Mouse (Mus musculus): ENCODE data around the gene Babam2. TPM values are rescaled to one million over a fixed set of nuclear protein-coding genes. Genes with fewer than 3 reads are reported as not detected.
"Not testable (repeated sequence)": the region's sequence is repeated elsewhere in the genome, so short reads cannot be mapped to it uniquely, and the experiment has no call there.

The Babam2 gene
- polyA plus RNA-seq, 1 experiment, result 77.2 TPM

- no peaks in the 10 kb centered on the region for H3K79me2 ChIP-seq (ENCODE audit: control insufficient read depth, insufficient read depth)
Observed at GRCm38 (mm10) chr5:31792863-31793262, 95.4 kb downstream of the Babam2 start.

GRCm38 (mm10) chr5:31795414-31795813, 97.9 kb downstream of the Babam2 start:
- TF ChIP-seq TCF3 (IDR thresholded peaks at IDR 0.05; ENCODE audit: insufficient read length, low read depth) (no peak), TCF12 (IDR thresholded peaks at IDR 0.05; ENCODE audit: insufficient read depth, poor library complexity, severe bottlenecking) (no peak)
- no peaks in the 10 kb centered on the region for H3K79me2 ChIP-seq (ENCODE audit: control insufficient read depth, insufficient read depth)

More at GRCm38 (mm10) chr5:31792863-31793262, 95.4 kb downstream of the Babam2 start:
- no peaks in the 10 kb centered on the region for H3K36me3 ChIP-seq (ENCODE audit: control insufficient read depth, insufficient read depth)
- H3K4me2 ChIP-seq (ENCODE audit: low read depth), result no peak overlapping the region
- no peak overlapping the region for H3K4me3 ChIP-seq
- H3K27me3 ChIP-seq (ENCODE audit: control insufficient read depth, insufficient read depth, insufficient read length), result no peaks in the 10 kb centered on the region
- TF ChIP-seq REST (IDR thresholded peaks at IDR 0.05; ENCODE audit: insufficient read depth, insufficient read length), result no peak
- no peak for TF ChIP-seq TCF3 (IDR thresholded peaks at IDR 0.05; ENCODE audit: insufficient read length, low read depth)
- no peak for TF ChIP-seq TCF12 (IDR thresholded peaks at IDR 0.05; ENCODE audit: insufficient read depth, poor library complexity, severe bottlenecking)
- no peak for TF ChIP-seq POLR2A (IDR thresholded peaks at IDR 0.05; ENCODE audit: insufficient read length, low read depth)
- TF ChIP-seq POLR2AphosphoS2 (IDR thresholded peaks at IDR 0.05; ENCODE audit: insufficient read length, low read depth), result no peak
- TF ChIP-seq USF1 (IDR thresholded peaks at IDR 0.05; ENCODE audit: low read depth), result no peak
- no peak for TF ChIP-seq E2F4 (IDR thresholded peaks at IDR 0.05; ENCODE audit: insufficient read depth)
- TF ChIP-seq SRF (IDR thresholded peaks at IDR 0.05; ENCODE audit: control insufficient read depth, insufficient read length, low read depth), result no peak
- no peak for TF ChIP-seq MAX (IDR thresholded peaks at IDR 0.05; ENCODE audit: low read depth)
- no peak for TF ChIP-seq MYOD1 (IDR thresholded peaks at IDR 0.05; ENCODE audit: control insufficient read depth in 1 of 3, insufficient read length in 2 of 3, low read depth in 2 of 3)
- TF ChIP-seq CEBPB (IDR thresholded peaks at IDR 0.05; ENCODE audit: insufficient read depth, poor library complexity, severe bottlenecking), result no peak
- H3ac ChIP-seq (ENCODE audit: control insufficient read depth, insufficient read length), result no peak overlapping the region

GRCm38 (mm10) chr5:31796979-31797378, 99.5 kb downstream of the Babam2 start:
- TF ChIP-seq E2F4 (IDR thresholded peaks at IDR 0.05; ENCODE audit: insufficient read depth) (no peak), TCF12 (IDR thresholded peaks at IDR 0.05; ENCODE audit: insufficient read depth, poor library complexity, severe bottlenecking) (no peak), MYOD1 (IDR thresholded peaks at IDR 0.05; ENCODE audit: control insufficient read depth in 1 of 3, insufficient read length in 2 of 3, low read depth in 2 of 3) (no peak), TCF3 (IDR thresholded peaks at IDR 0.05; ENCODE audit: insufficient read length, low read depth) (no peak), POLR2A (IDR thresholded peaks at IDR 0.05; ENCODE audit: insufficient read length, low read depth) (no peak), REST (IDR thresholded peaks at IDR 0.05; ENCODE audit: insufficient read depth, insufficient read length) (no peak), MYOG (IDR thresholded peaks at IDR 0.05; ENCODE audit: control insufficient read depth in 1 of 3, insufficient read depth in 1 of 3, insufficient read length in 2 of 3, low read depth in 2 of 3) (no peak), MAX (IDR thresholded peaks at IDR 0.05; ENCODE audit: low read depth) (no peak)
- Histone ChIP-seq H3K4me2 (ENCODE audit: low read depth) (no peak overlapping the region), H3K36me3 (ENCODE audit: control insufficient read depth, insufficient read depth) (no peaks in the 10 kb centered on the region), H3K79me2 (ENCODE audit: control insufficient read depth, insufficient read depth) (no peaks in the 10 kb centered on the region), H3K27me3 (ENCODE audit: control insufficient read depth, insufficient read depth, insufficient read length) (no peaks in the 10 kb centered on the region), H3K4me3 (no peak overlapping the region), H3ac (ENCODE audit: control insufficient read depth, insufficient read length) (no peak overlapping the region)

More at GRCm38 (mm10) chr5:31795414-31795813, 97.9 kb downstream of the Babam2 start:
- Histone ChIP-seq H3K27me3 (ENCODE audit: control insufficient read depth, insufficient read depth, insufficient read length) (no peaks in the 10 kb centered on the region), H3K36me3 (ENCODE audit: control insufficient read depth, insufficient read depth) (no peaks in the 10 kb centered on the region), H3K4me2 (ENCODE audit: low read depth) (no peak overlapping the region), H3K4me3 (no peak overlapping the region), H3ac (ENCODE audit: control insufficient read depth, insufficient read length) (no peak overlapping the region)

- H3K36me3 ChIP-seq (ENCODE audit: control insufficient read depth, insufficient read depth), result not testable (repeated sequence)
Observed at GRCm38 (mm10) chr5:31804211-31804610, 106.7 kb downstream of the Babam2 start.

GRCm38 (mm10) chr5:31804751-31805150, 107.3 kb downstream of the Babam2 start:
- no peak overlapping the region for H3K4me3 ChIP-seq
- H3K36me3 ChIP-seq (ENCODE audit: control insufficient read depth, insufficient read depth), result no peaks in the 10 kb centered on the region
- no peak overlapping the region for H3ac ChIP-seq (ENCODE audit: control insufficient read depth, insufficient read length)
- no peaks in the 10 kb centered on the region for H3K27me3 ChIP-seq (ENCODE audit: control insufficient read depth, insufficient read depth, insufficient read length)
- H3K4me2 ChIP-seq (ENCODE audit: low read depth), result peak overlapping the region; percentile 40
- TF ChIP-seq MYOD1 (IDR thresholded peaks at IDR 0.05; ENCODE audit: control insufficient read depth in 1 of 3, insufficient read length in 2 of 3, low read depth in 2 of 3) (no peak), CEBPB (IDR thresholded peaks at IDR 0.05; ENCODE audit: insufficient read depth, poor library complexity, severe bottlenecking) (peak; percentile 88)
- H3K79me2 ChIP-seq (ENCODE audit: control insufficient read depth, insufficient read depth), result no peaks in the 10 kb centered on the region

More at GRCm38 (mm10) chr5:31804211-31804610, 106.7 kb downstream of the Babam2 start:
- not testable (repeated sequence) for H3K27me3 ChIP-seq (ENCODE audit: control insufficient read depth, insufficient read depth, insufficient read length); H3K79me2 ChIP-seq (ENCODE audit: control insufficient read depth, insufficient read depth); H3ac ChIP-seq (ENCODE audit: control insufficient read depth, insufficient read length); H3K4me3 ChIP-seq
- peak overlapping the region; percentile 40 for H3K4me2 ChIP-seq (ENCODE audit: low read depth)

DNA sequence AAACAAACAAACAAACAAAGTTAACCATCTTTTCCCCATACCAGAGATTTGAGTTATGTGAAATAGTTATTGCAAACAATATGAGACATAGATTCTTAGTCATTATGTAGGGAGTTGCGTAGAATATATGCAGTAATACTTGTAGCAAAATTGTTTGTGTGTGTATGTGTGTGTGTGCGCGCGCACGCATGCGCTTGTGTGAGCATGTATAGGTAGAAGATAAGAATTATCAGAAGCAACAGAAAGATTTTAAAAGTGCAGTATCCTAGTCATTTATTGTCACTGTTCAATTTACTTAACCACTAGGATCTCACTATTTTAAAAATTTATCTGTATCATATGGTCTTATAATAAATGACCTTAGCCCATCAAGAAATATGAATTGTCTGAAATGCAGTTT, 109.8 kb downstream of the Babam2 start:
- Histone ChIP-seq H3K79me2 (ENCODE audit: control insufficient read depth, insufficient read depth) (no peaks in the 10 kb centered on the region), H3K4me2 (ENCODE audit: low read depth) (no peak overlapping the region), H3K36me3 (ENCODE audit: control insufficient read depth, insufficient read depth) (no peaks in the 10 kb centered on the region), H3K4me3 (no peak overlapping the region), H3K27me3 (ENCODE audit: control insufficient read depth, insufficient read depth, insufficient read length) (no peaks in the 10 kb centered on the region), H3ac (ENCODE audit: control insufficient read depth, insufficient read length) (no peak overlapping the region)
- TF ChIP-seq REST (IDR thresholded peaks at IDR 0.05; ENCODE audit: insufficient read depth, insufficient read length) (no peak), CEBPB (IDR thresholded peaks at IDR 0.05; ENCODE audit: insufficient read depth, poor library complexity, severe bottlenecking) (no peak), MYOG (IDR thresholded peaks at IDR 0.05; ENCODE audit: control insufficient read depth in 1 of 3, insufficient read depth in 1 of 3, insufficient read length in 2 of 3, low read depth in 2 of 3) (no peak), TCF3 (IDR thresholded peaks at IDR 0.05; ENCODE audit: insufficient read length, low read depth) (no peak), MYOD1 (IDR thresholded peaks at IDR 0.05; ENCODE audit: control insufficient read depth in 1 of 3, insufficient read length in 2 of 3, low read depth in 2 of 3) (no peak), USF1 (IDR thresholded peaks at IDR 0.05; ENCODE audit: low read depth) (no peak), POLR2AphosphoS2 (IDR thresholded peaks at IDR 0.05; ENCODE audit: insufficient read length, low read depth) (no peak), POLR2A (IDR thresholded peaks at IDR 0.05; ENCODE audit: insufficient read length, low read depth) (no peak), MAX (IDR thresholded peaks at IDR 0.05; ENCODE audit: low read depth) (no peak), TCF12 (IDR thresholded peaks at IDR 0.05; ENCODE audit: insufficient read depth, poor library complexity, severe bottlenecking) (no peak), E2F4 (IDR thresholded peaks at IDR 0.05; ENCODE audit: insufficient read depth) (no peak), SRF (IDR thresholded peaks at IDR 0.05; ENCODE audit: control insufficient read depth, insufficient read length, low read depth) (no peak)
